ENCODE assay signal across 9 mouse cellular contexts in the genomic region with DNA sequence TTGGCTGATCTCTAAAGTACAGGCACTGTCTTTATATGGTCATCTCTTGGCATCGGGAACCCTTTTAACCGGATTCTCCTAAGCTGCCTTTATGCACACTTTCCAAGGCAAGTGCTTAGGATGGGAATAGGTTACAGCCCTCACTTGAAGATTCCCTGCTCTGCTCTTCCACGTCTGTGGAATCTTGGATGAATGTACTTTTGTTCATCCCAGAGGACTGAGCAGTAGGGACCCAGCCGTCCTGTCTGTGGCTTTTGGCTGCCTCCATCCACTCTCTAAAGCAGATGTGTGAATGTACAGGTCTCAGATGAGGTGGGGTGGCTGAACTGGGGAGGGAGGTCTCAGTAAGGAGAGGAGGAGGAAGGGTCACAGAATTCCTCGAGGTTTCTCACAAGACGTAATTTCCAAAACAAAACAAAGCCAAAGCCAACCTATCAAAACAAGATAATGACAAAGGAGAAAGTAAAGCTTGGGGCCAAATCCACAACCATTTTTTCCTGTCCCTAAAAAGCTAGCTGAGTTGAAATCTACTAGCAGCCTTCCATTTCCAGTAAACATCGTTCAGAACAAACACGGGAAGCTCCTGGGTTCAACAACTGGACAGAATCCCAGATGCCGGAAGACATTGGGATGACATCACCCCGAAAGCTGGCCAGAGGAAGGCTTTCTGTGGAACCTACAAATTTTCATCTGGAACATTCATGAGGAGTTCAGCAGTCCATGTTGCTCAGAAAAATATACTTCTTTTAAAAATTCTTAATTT. TPM values are rescaled to one million over a fixed set of nuclear protein-coding genes. Genes with fewer than 3 reads are reported as not detected.
A peak's percentile ranks its signal among the peaks of the same experiment; 100 is the strongest.
DNase-seq lines count a peak whose midpoint lies in the region; ATAC-seq and TF ChIP-seq lines count a peak whose summit lies in the region.
"Had no signal": no experiment of that assay in that cellular context is flagged by ENCODE, and none has a peak within 500 bp of the region (broad histone marks: within the 10 kb centered on the region; RNA-seq: fewer than 3 reads in every experiment).

No protein-coding gene starts in this region.

- no peak; the same call in 1 of the 2 replicates for ATAC-seq in lung, embryonic 14.5 days (ENCODE audit: insufficient read depth)

- no peak for TF ChIP-seq POLR2A in cortical plate, adult 2 months (IDR thresholded peaks at IDR 0.05; ENCODE audit: extremely low read depth, insufficient read depth, low read length)

- no peaks in the 10 kb centered on the region for H3K36me3 ChIP-seq in lung, embryonic 14.5 days (ENCODE audit: insufficient read depth)
- H3K36me3 ChIP-seq: G1E had no signal

- WGBS in lung, embryonic 14.5 days: 52% methylated on average over 10 of the region's 10 CpGs

- no peaks in the 10 kb centered on the region for H3K9me3 ChIP-seq in lung, embryonic 14.5 days (ENCODE audit: low read depth, low read length)
- H3K9me3 ChIP-seq: G1E had no signal

- no peaks in the 10 kb centered on the region for H3K27me3 ChIP-seq in lung, embryonic 14.5 days (ENCODE audit: insufficient read depth, low read length)

- H3K27ac ChIP-seq in cortical plate, adult 2 months (ENCODE audit: insufficient read depth, low read length): 0 out of 2 replicates have a peak overlapping the region, but pooled peaks have one; percentile 70
- H3K27ac ChIP-seq in lung, embryonic 14.5 days (ENCODE audit: low read depth): peak overlapping the region; percentile 71

- intact Hi-C loops in heart, postnatal 14 days (cut with DNase I): no loop called here

- no peak overlapping the region for H3K9ac ChIP-seq in lung, embryonic 14.5 days

- peak; percentile 33 for DNase-seq in 3134 (ENCODE audit: extremely low read depth, insufficient read length, low spot score)
- DNase-seq in heart, postnatal 14 days: peak; percentile 56 to 64
- peak; percentile 72 for DNase-seq in lung, embryonic 14.5 days
- no peak for DNase-seq in left cerebral cortex, adult 9 months (ENCODE audit: low spot score in 2 of 2)
- no peak for DNase-seq in thymus, postnatal 14 days
- no peak for DNase-seq in spleen, postnatal 14 days (ENCODE audit: low spot score in 2 of 2)
- DNase-seq: layer of hippocampus, postnatal 36 days had no signal

- no peak overlapping the region for H3K4me3 ChIP-seq in cortical plate, adult 2 months (ENCODE audit: insufficient read depth, low read length)
- no peak overlapping the region for H3K4me3 ChIP-seq in lung, embryonic 14.5 days (ENCODE audit: low read depth, low read length)

- H3K4me1 ChIP-seq in cortical plate, adult 2 months (ENCODE audit: control insufficient read depth, insufficient read depth, low read length): no peaks in the 10 kb centered on the region; the same call in 1 of the 2 replicates
- 0 out of 2 replicates have a peak, but pooled peaks cover 4% of the 10 kb centered on the region for H3K4me1 ChIP-seq in lung, embryonic 14.5 days (ENCODE audit: insufficient read depth)

- no peak for TF ChIP-seq CTCF in cortical plate, adult 2 months (IDR thresholded peaks at IDR 0.05; ENCODE audit: extremely low read depth, insufficient read depth, low read length)
- TF ChIP-seq CTCF in lung, embryonic 14.5 days (IDR thresholded peaks at IDR 0.05; ENCODE audit: low read depth): no peak

- no peak overlapping the region for H3K4me2 ChIP-seq in lung, embryonic 14.5 days

RNA-seq across cellular contexts. Expression of gene Aak1, which starts 18.4 kb away (rescaled TPM):
- 152 and 173 TPM in 2 replicates for polyA plus RNA-seq in cortical plate, adult 2 months (2012; rRNA removed)
- total RNA-seq in heart, postnatal 14 days (2021): 100 to 1,000 TPM in 1 of 2 experiments, 10 to 100 TPM in 1; 89.4 to 100 TPM
- 18.3 and 20.7 TPM in 2 replicates for polyA plus RNA-seq in lung, embryonic 14.5 days (2014; fragmentation: Nextera tagmentation; extraction: Ambion mirVana)

RNA-seq across cellular contexts. Expression of gene Anxa4, which starts 37.5 kb away (rescaled TPM):
- polyA plus RNA-seq in cortical plate, adult 2 months (2012; rRNA removed): 7.0 and 7.1 TPM in 2 replicates
- 10 to 100 TPM; 28.5 to 30.5 TPM for total RNA-seq in heart, postnatal 14 days (2021)
- polyA plus RNA-seq in lung, embryonic 14.5 days (2014; fragmentation: Nextera tagmentation; extraction: Ambion mirVana): 90.4 and 100 TPM in 2 replicates

Comparison
In these comparisons a context has a peak if more than half of its experiments do, and no peak if none do; other contexts are left out.
1. DNase-seq: peak in 3134 (single experiment), heart, postnatal 14 days (2 of 2) and lung, embryonic 14.5 days (single experiment); none in left cerebral cortex, adult 9 months (0 of 2), thymus, postnatal 14 days (single experiment) and spleen, postnatal 14 days (0 of 2).
2. RNA of gene Anxa4, which starts 37.5 kb away (polyA plus RNA-seq): 90.4 to 100 TPM in lung, embryonic 14.5 days; 7.0 to 7.1 TPM in cortical plate, adult 2 months; every median in the first group is over 10 times any median in the second.